10 mouse cellular contexts compared by ENCODE assay signal in genomic region chr5:137159461-137159860, GRCm38 (mm10). TPM values are rescaled to one million over a fixed set of nuclear protein-coding genes. Genes with fewer than 3 reads are reported as not detected.
DNase-seq lines count a peak whose midpoint lies in the region; ATAC-seq lines count a peak whose summit lies in the region.
"Had no signal": no experiment of that assay in that cellular context is flagged by ENCODE, and none has a peak within 500 bp of the region (broad histone marks: within the 10 kb centered on the region; RNA-seq: fewer than 3 reads in every experiment).

No protein-coding gene starts in this region.

- H3K9me3 ChIP-seq in midbrain, embryonic 14.5 days (ENCODE audit: control insufficient read depth, low read length): peaks cover 5% of the 10 kb centered on the region; the same call in 1 of the 2 replicates
- H3K9me3 ChIP-seq in midbrain, embryonic 15.5 days: no peaks in the 10 kb centered on the region

- H3K4me3 ChIP-seq in midbrain, embryonic 14.5 days (replicated peaks; ENCODE audit: low read depth, low read length): no peak overlapping the region
- H3K4me3 ChIP-seq in midbrain, embryonic 15.5 days: no peak overlapping the region
- H3K4me3 ChIP-seq: neural tube, embryonic 12.5 days had no signal

- DNase-seq in adrenal gland, adult 18-20 months (ENCODE audit: low spot score in 2 of 2): peak; percentile 8 to 39
- no peak for DNase-seq in adrenal gland, postnatal 4 days (ENCODE audit: low spot score in 2 of 2)
- peak; percentile 5 for DNase-seq in midbrain, embryonic 14.5 days
- DNase-seq in c-Kit-negative CD71-positive TER-119-positive erythroid progenitor cells, embryonic 14.5 days (ENCODE audit: low read depth, low spot score): peak; percentile 19
- peak; percentile 52 for DNase-seq in kidney, adult 9 months
- DNase-seq in mesoderm, embryonic 11.5 days (ENCODE audit: low read depth, low spot score): peak; percentile 23
- DNase-seq in thymus, postnatal 14 days: peak; percentile 91

- 38% methylated on average over 11 of the region's 11 CpGs for WGBS in midbrain, embryonic 14.5 days
- 32% methylated on average over 11 of the region's 11 CpGs for WGBS in midbrain, embryonic 15.5 days

- H3K9ac ChIP-seq in midbrain, embryonic 14.5 days (replicated peaks; ENCODE audit: low read length): no peak overlapping the region
- H3K9ac ChIP-seq in midbrain, embryonic 15.5 days: no peak overlapping the region
- H3K9ac ChIP-seq: neural tube, embryonic 12.5 days had no signal

- H3K36me3 ChIP-seq in midbrain, embryonic 14.5 days (ENCODE audit: control insufficient read depth, insufficient read depth, low read length): no peaks in the 10 kb centered on the region
- H3K36me3 ChIP-seq in midbrain, embryonic 15.5 days (replicated peaks): no peaks in the 10 kb centered on the region
- H3K36me3 ChIP-seq: neural tube, embryonic 12.5 days had no signal

- H3K27me3 ChIP-seq in midbrain, embryonic 14.5 days (ENCODE audit: control insufficient read depth, insufficient read depth, low read length): no peaks in the 10 kb centered on the region
- no peaks in the 10 kb centered on the region for H3K27me3 ChIP-seq in midbrain, embryonic 15.5 days (replicated peaks)
- H3K27me3 ChIP-seq: neural tube, embryonic 12.5 days had no signal

- no peaks in the 10 kb centered on the region for H3K4me1 ChIP-seq in midbrain, embryonic 14.5 days (ENCODE audit: control insufficient read depth, insufficient read depth, low read length)
- no peaks in the 10 kb centered on the region for H3K4me1 ChIP-seq in midbrain, embryonic 15.5 days
- H3K4me1 ChIP-seq: neural tube, embryonic 12.5 days had no signal

- H3K27ac ChIP-seq in midbrain, embryonic 14.5 days (replicated peaks; ENCODE audit: low read depth, low read length): no peak overlapping the region
- H3K27ac ChIP-seq in midbrain, embryonic 15.5 days: no peak overlapping the region
- H3K27ac ChIP-seq: neural tube, embryonic 12.5 days had no signal

- H3K4me2 ChIP-seq in midbrain, embryonic 14.5 days (ENCODE audit: low read length): no peak overlapping the region
- no peak overlapping the region for H3K4me2 ChIP-seq in midbrain, embryonic 15.5 days
- H3K4me2 ChIP-seq: neural tube, embryonic 12.5 days had no signal

- no peak for ATAC-seq in midbrain, embryonic 14.5 days (ENCODE audit: low FRiP score, low TSS enrichment)
- ATAC-seq in midbrain, embryonic 15.5 days (replicated peaks): no peak

RNA-seq across cellular contexts. Expression of gene Muc3, which starts 10.3 kb away (rescaled TPM):
- not detected for total RNA-seq in adrenal gland, adult 18-20 months (2021)
- not detected for total RNA-seq in adrenal gland, postnatal 4 days (2021)
- not detected in 2 replicates for polyA plus RNA-seq in midbrain, embryonic 14.5 days (2014; fragmentation: Nextera tagmentation; extraction: Ambion mirVana)
- not detected in 2 replicates for polyA plus RNA-seq in midbrain, embryonic 15.5 days (2015; fragmentation: Nextera tagmentation; extraction: Ambion mirVana)
- polyA plus RNA-seq: heart, embryonic 14.5 days; neural tube, embryonic 12.5 days had no signal

RNA-seq across cellular contexts. Expression of gene Trim56, which starts 43.5 kb away (rescaled TPM):
- total RNA-seq in adrenal gland, adult 18-20 months (2021): 10 to 100 TPM; 39.1 to 42.2 TPM
- 10 to 100 TPM; 36.2 to 46.0 TPM for total RNA-seq in adrenal gland, postnatal 4 days (2021)
- 1.5 and 2.8 TPM in 2 replicates for polyA plus RNA-seq in midbrain, embryonic 14.5 days (2014; fragmentation: Nextera tagmentation; extraction: Ambion mirVana)
- 1.9 and 2.5 TPM in 2 replicates for polyA plus RNA-seq in midbrain, embryonic 15.5 days (2015; fragmentation: Nextera tagmentation; extraction: Ambion mirVana)

RNA-seq across cellular contexts. Expression of gene Muc3a, which starts 52.7 kb away (rescaled TPM):
- total RNA-seq in adrenal gland, adult 18-20 months (2021): under 1 TPM; 0.20 to 0.32 TPM
- total RNA-seq in adrenal gland, postnatal 4 days (2021): under 1 TPM; 0.31 to 0.67 TPM
- polyA plus RNA-seq in midbrain, embryonic 14.5 days (2014; fragmentation: Nextera tagmentation; extraction: Ambion mirVana): 0.14 and 0.30 TPM in 2 replicates
- polyA plus RNA-seq in midbrain, embryonic 15.5 days (2015; fragmentation: Nextera tagmentation; extraction: Ambion mirVana): 0.40 TPM in 1 of 2 replicates, not detected in the other
- polyA plus RNA-seq: heart, embryonic 14.5 days; neural tube, embryonic 12.5 days had no signal

Comparison
In these comparisons a context has a peak if more than half of its experiments do, and no peak if none do; other contexts are left out.
1. DNase-seq: peak in adrenal gland, adult 18-20 months (2 of 2), midbrain, embryonic 14.5 days (single experiment), c-Kit-negative CD71-positive TER-119-positive erythroid progenitor cells, embryonic 14.5 days (single experiment), kidney, adult 9 months (single experiment), mesoderm, embryonic 11.5 days (single experiment) and thymus, postnatal 14 days (single experiment); none in adrenal gland, postnatal 4 days (0 of 2).